Mouse (Mus musculus): ENCODE measurements at regions not wholly inside any gene's neighbourhood (a gene's known extent, or its start where the extent isn't known, plus 50 kb on each side); places are given as distances from the start of the nearest gene placed in this dataset.

DNA sequence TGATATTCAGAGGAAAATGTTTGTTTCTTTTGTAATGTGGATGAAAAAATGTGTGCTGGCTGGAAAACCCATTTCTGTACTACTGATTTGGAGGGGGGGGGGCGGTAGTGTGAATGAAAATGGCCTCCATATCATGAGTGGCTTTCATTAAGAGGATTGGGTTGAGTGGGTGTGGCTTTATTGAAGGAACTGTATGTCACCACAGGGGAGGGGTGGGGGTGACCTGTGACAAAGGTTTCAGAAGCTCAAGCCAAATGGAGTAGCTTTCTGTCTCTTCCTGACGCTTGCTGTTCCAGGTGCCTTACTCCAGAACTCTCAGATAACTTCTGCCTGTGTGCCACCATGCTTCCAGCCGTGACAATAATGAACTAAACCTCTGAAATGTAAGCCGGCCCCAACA, 242.0 kb upstream of the Gm765 start:
- TF ChIP-seq EP300 (IDR thresholded peaks at IDR 0.05; ENCODE audit: low read depth) (no peak), CTCF (IDR thresholded peaks at IDR 0.05; ENCODE audit: low read depth) (no peak)

Measured in liver, embryonic 14.5 days (tissue).